Mouse (Mus musculus) bone marrow macrophage, adult 2 months (primary cell): ENCODE measurements at regions not wholly inside any gene's neighbourhood (a gene's known extent, or its start where the extent isn't known, plus 50 kb on each side); places are given as distances from the start of the nearest gene placed in this dataset.

Experiments
- H3K27ac ChIP-seq: 2 replicates; pipeline ENCODE4 v1.5.1; 2012; ENCODE audit warnings: low read depth, low read length; ENCODE audit not compliant: insufficient read depth
- H3K4me1 ChIP-seq: 2 replicates; pipeline ENCODE4 v1.6.1; 2012; ENCODE audit warnings: low read length; ENCODE audit not compliant: control insufficient read depth, insufficient read depth
- H3K4me3 ChIP-seq: 2 replicates; pipeline ENCODE4 v1.5.1; 2012; ENCODE audit warnings: mild to moderate bottlenecking, low read length, moderate library complexity; ENCODE audit not compliant: insufficient read depth
- CTCF ChIP-seq: IDR thresholded peaks from 2 replicates; pipeline ENCODE4 v1.5.1; 2012; ENCODE audit warnings: low read depth, mild to moderate bottlenecking, low read length, moderate library complexity
- POLR2A ChIP-seq: IDR thresholded peaks from 2 replicates; pipeline ENCODE4 v1.6.1; 2012; ENCODE audit warnings: mild to moderate bottlenecking, low read depth, low read length, borderline replicate concordance

GRCm38 (mm10) chr16:29829457-29829856 lies 234.7 kb upstream of the Hes1 start:
- H3K4me3 ChIP-seq, result no peak overlapping the region
- H3K27ac ChIP-seq, result no peak overlapping the region
- no peaks in the 10 kb centered on the region for H3K4me1 ChIP-seq
- TF ChIP-seq POLR2A (no peak), CTCF (no peak)

- TF ChIP-seq CTCF (no peak), POLR2A (no peak)
- no peak overlapping the region for H3K27ac ChIP-seq
- H3K4me3 ChIP-seq, result no peak overlapping the region
- no peaks in the 10 kb centered on the region for H3K4me1 ChIP-seq
Measured at GRCm38 (mm10) chr16:29830101-29830500, 234.1 kb upstream of the Hes1 start.

GRCm38 (mm10) chr16:29833298-29833697 lies 230.9 kb upstream of the Hes1 start:
- Histone ChIP-seq H3K4me3 (no peak overlapping the region), H3K4me1 (no peaks in the 10 kb centered on the region), H3K27ac (no peak overlapping the region)
- TF ChIP-seq CTCF (no peak), POLR2A (no peak)

- H3K27ac ChIP-seq, result no peak overlapping the region
- TF ChIP-seq CTCF, result no peak
- no peak for TF ChIP-seq POLR2A
- H3K4me3 ChIP-seq, result no peak overlapping the region
- no peaks in the 10 kb centered on the region; the same call in 1 of the 2 replicates for H3K4me1 ChIP-seq
Measured at GRCm38 (mm10) chr16:29833875-29834274, 230.3 kb upstream of the Hes1 start.

GRCm38 (mm10) chr16:29834669-29835068 lies 229.5 kb upstream of the Hes1 start:
- TF ChIP-seq POLR2A, result no peak
- no peak for TF ChIP-seq CTCF
- Histone ChIP-seq H3K4me1 (no peaks in the 10 kb centered on the region; the same call in 1 of the 2 replicates), H3K4me3 (no peak overlapping the region), H3K27ac (no peak overlapping the region)

GRCm38 (mm10) chr16:29837025-29837629 lies 227.1 kb upstream of the Hes1 start:
- TF ChIP-seq POLR2A (no peak), CTCF (no peak)
- Histone ChIP-seq H3K4me1 (no peaks in the 10 kb centered on the region; the same call in 1 of the 2 replicates), H3K27ac (no peak overlapping the region), H3K4me3 (no peak overlapping the region)

- Histone ChIP-seq H3K27ac (no peak overlapping the region), H3K4me1 (no peaks in the 10 kb centered on the region; the same call in 1 of the 2 replicates), H3K4me3 (no peak overlapping the region)
- TF ChIP-seq POLR2A (no peak), CTCF (no peak)
Measured at GRCm38 (mm10) chr16:29837874-29838273, 226.3 kb upstream of the Hes1 start.

GRCm38 (mm10) chr16:29838981-29839661 lies 225.1 kb upstream of the Hes1 start:
- H3K4me1 ChIP-seq, result no peaks in the 10 kb centered on the region; the same call in 1 of the 2 replicates
- no peak overlapping the region for H3K27ac ChIP-seq
- peak overlapping the region; percentile 39 for H3K4me3 ChIP-seq
- no peak for TF ChIP-seq CTCF
- no peak for TF ChIP-seq POLR2A

- no peak overlapping the region for H3K27ac ChIP-seq
- no peaks in the 10 kb centered on the region; the same call in 1 of the 2 replicates for H3K4me1 ChIP-seq
- peak overlapping the region; percentile 39 for H3K4me3 ChIP-seq
- TF ChIP-seq POLR2A (no peak), CTCF (no peak)
Measured at GRCm38 (mm10) chr16:29839662-29840001, 224.6 kb upstream of the Hes1 start.

- TF ChIP-seq POLR2A, result no peak
- TF ChIP-seq CTCF, result no peak
- no peak overlapping the region for H3K4me3 ChIP-seq
- H3K27ac ChIP-seq, result no peak overlapping the region
- no peaks in the 10 kb centered on the region; the same call in 1 of the 2 replicates for H3K4me1 ChIP-seq
Measured at GRCm38 (mm10) chr16:29840412-29840811, 223.8 kb upstream of the Hes1 start.
